Mouse (Mus musculus) CD8-positive naive resting alpha-beta T cell, adult 2 months (primary cell): ENCODE data around the gene Olfr1351.
"Not testable (repeated sequence)": the region's sequence is repeated elsewhere in the genome, so short reads cannot be mapped to it uniquely, and the experiment has no call there.

Experiments
- DNase-seq, 2 experiments: peaks; one replicate each; pipeline ENCODE4 v3.0.0; 2022; ENCODE audit warnings: low read depth in 2 of 2, low spot score in 2 of 2

Gene Olfr1351

GRCm38 (mm10) chr10:79012172-79012571 lies at the start of gene Olfr1351:
Olfr1351 (plus strand) TSS chr10:79012472.
- no peak for DNase-seq

- DNase-seq: not testable (repeated sequence)
Observed at GRCm38 (mm10) chr10:78963009-78963408, 49.3 kb upstream of the Olfr1351 start, which contains the start of gene Olfr1353. Olfr1353 (plus strand) TSS chr10:78963309.

DNA sequence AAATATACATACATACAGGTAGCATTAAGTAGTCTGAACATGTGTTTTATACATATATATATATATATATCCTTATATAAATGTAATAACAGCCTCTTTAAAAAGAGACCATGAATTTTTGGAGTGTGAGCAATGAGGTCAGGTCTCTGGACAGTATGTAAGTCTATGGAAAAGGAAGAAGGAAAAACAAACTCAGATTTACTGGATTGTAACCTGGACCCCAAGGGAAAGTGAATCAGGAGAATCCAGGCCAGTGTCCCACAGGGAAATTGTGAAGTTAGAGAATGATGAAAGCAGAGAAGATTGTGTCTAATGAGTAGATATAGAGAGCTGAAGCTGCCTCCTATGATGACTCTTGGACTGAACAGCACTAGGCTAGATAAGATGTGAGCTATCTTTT lies 31.5 kb upstream of the Olfr1351 start, which contains the start of gene Olfr1352:
Gene Olfr1352, plus strand, starts transcription at position 301 of the 400 bp plus-strand sequence.
- no peak for DNase-seq

GRCm38 (mm10) chr10:79028441-79028840 lies 16.2 kb downstream of the Olfr1351 start, which contains the start of gene Olfr57:
Olfr57 (plus strand) TSS chr10:79028741.
- no peak for DNase-seq

DNA sequence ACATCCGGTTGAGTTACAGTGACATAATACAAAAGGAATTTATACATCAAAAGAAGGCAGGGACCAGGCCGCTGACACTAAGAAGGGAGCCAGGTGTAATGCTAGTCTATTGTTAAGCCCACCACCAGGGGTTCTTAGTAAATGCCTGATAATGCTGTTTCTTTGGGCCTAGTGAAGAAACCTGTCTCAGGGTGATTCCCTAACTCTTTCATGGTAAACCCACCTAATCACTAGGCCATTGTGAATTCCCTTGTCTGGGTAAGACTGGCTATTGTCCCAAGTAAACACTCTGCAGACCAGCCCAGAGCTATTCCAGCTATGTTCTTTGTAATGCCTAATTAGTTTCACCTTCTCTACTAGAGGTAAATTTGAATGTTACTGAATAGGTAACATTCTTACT lies 30.2 kb downstream of the Olfr1351 start:
- DNase-seq: not testable (repeated sequence)

GRCm38 (mm10) chr10:79057370-79057769 lies 45.1 kb downstream of the Olfr1351 start:
- DNase-seq: not testable (repeated sequence)
